Mouse (Mus musculus): ENCODE measurements around the gene Zfp362. TPM values are rescaled to one million over a fixed set of nuclear protein-coding genes. Genes with fewer than 3 reads are reported as not detected.

Zfp362 gene
- total and polyA plus RNA-seq, 2 experiments from 2014 or later = 27.0 to 33.3 TPM

- H3K4me1 ChIP-seq (ENCODE audit: insufficient read depth, low read length) = peaks cover 46% of the 10 kb centered on the region
- H3K36me3 ChIP-seq (ENCODE audit: insufficient read depth, low read length) = peaks cover 2% of the 10 kb centered on the region; the same call in 1 of the 2 replicates
- no peaks in the 10 kb centered on the region for H3K9me3 ChIP-seq (ENCODE audit: low read length)
- no peaks in the 10 kb centered on the region for H3K27me3 ChIP-seq (ENCODE audit: insufficient read depth, low read length)
- no peak for TF ChIP-seq CTCF (IDR thresholded peaks at IDR 0.05)
- DNase-seq (ENCODE audit: low spot score) (no peak), ATAC-seq (ENCODE audit: low FRiP score) (no peak)
- H3K27ac ChIP-seq (ENCODE audit: low read depth, low read length) = peak overlapping the region; percentile 57
- 27% methylated on average over 6 of the region's 6 CpGs for WGBS
- H3K4me2 ChIP-seq (ENCODE audit: low read depth, low read length, poor library complexity, severe bottlenecking) = no peak overlapping the region
- no peak overlapping the region for H3K4me3 ChIP-seq (ENCODE audit: low read depth, low read length)
- no peak overlapping the region for H3K9ac ChIP-seq (replicated peaks; ENCODE audit: low read length, poor library complexity, severe bottlenecking)
These were observed 72.3 kb downstream of the Zfp362 start for GRCm38 (mm10) chr4:128733496-128733895.

GRCm38 (mm10) chr4:128732794-128733193 lies 73.1 kb downstream of the Zfp362 start:
- Histone ChIP-seq H3K4me3 (ENCODE audit: low read depth, low read length) (no peak overlapping the region), H3K9me3 (ENCODE audit: low read length) (no peaks in the 10 kb centered on the region), H3K9ac (replicated peaks; ENCODE audit: low read length, poor library complexity, severe bottlenecking) (no peak overlapping the region; the same call in 1 of the 2 replicates), H3K27me3 (ENCODE audit: insufficient read depth, low read length) (no peaks in the 10 kb centered on the region), H3K4me1 (ENCODE audit: insufficient read depth, low read length) (peaks cover 40% of the 10 kb centered on the region), H3K4me2 (ENCODE audit: low read depth, low read length, poor library complexity, severe bottlenecking) (no peak overlapping the region), H3K27ac (ENCODE audit: low read depth, low read length) (no peak overlapping the region; the same call in 1 of the 2 replicates), H3K36me3 (ENCODE audit: insufficient read depth, low read length) (no peaks in the 10 kb centered on the region)
- ATAC-seq (ENCODE audit: low FRiP score) (no peak), DNase-seq (ENCODE audit: low spot score) (no peak)
- 29% methylated on average over 5 of the region's 5 CpGs for WGBS
- no peak for TF ChIP-seq CTCF (IDR thresholded peaks at IDR 0.05)

GRCm38 (mm10) chr4:128730271-128730670 lies 75.6 kb downstream of the Zfp362 start:
- Histone ChIP-seq H3K9ac (replicated peaks; ENCODE audit: low read length, poor library complexity, severe bottlenecking) (0 out of 2 replicates have a peak overlapping the region, but pooled peaks have one; percentile 20), H3K36me3 (ENCODE audit: insufficient read depth, low read length) (no peaks in the 10 kb centered on the region), H3K27ac (ENCODE audit: low read depth, low read length) (no peak overlapping the region; the same call in 1 of the 2 replicates), H3K9me3 (ENCODE audit: low read length) (no peaks in the 10 kb centered on the region), H3K27me3 (ENCODE audit: insufficient read depth, low read length) (no peaks in the 10 kb centered on the region), H3K4me1 (ENCODE audit: insufficient read depth, low read length) (peaks cover 31% of the 10 kb centered on the region), H3K4me3 (ENCODE audit: low read depth, low read length) (peak overlapping the region; percentile 81; the same call in 1 of the 2 replicates), H3K4me2 (ENCODE audit: low read depth, low read length, poor library complexity, severe bottlenecking) (peak overlapping the region; percentile 83)
- 15% methylated on average over 6 of the region's 6 CpGs for WGBS
- no peak for DNase-seq (ENCODE audit: low spot score)
- no peak for TF ChIP-seq CTCF (IDR thresholded peaks at IDR 0.05)
- ATAC-seq (ENCODE audit: low FRiP score) = no peak

- Histone ChIP-seq H3K36me3 (ENCODE audit: insufficient read depth, low read length) (no peaks in the 10 kb centered on the region), H3K4me1 (ENCODE audit: insufficient read depth, low read length) (peaks cover 27% of the 10 kb centered on the region), H3K27ac (ENCODE audit: low read depth, low read length) (peak overlapping the region; percentile 60), H3K9me3 (ENCODE audit: low read length) (no peaks in the 10 kb centered on the region), H3K27me3 (ENCODE audit: insufficient read depth, low read length) (no peaks in the 10 kb centered on the region), H3K4me3 (ENCODE audit: low read depth, low read length) (peak overlapping the region; percentile 81), H3K4me2 (ENCODE audit: low read depth, low read length, poor library complexity, severe bottlenecking) (peak overlapping the region; percentile 83), H3K9ac (replicated peaks; ENCODE audit: low read length, poor library complexity, severe bottlenecking) (peak overlapping the region; percentile 100)
- WGBS = 9% methylated on average over 5 of the region's 5 CpGs
- DNase-seq (ENCODE audit: low spot score) = no peak
- no peak for TF ChIP-seq CTCF (IDR thresholded peaks at IDR 0.05)
- ATAC-seq (ENCODE audit: low FRiP score) = no peak
These were observed 76.2 kb downstream of the Zfp362 start for GRCm38 (mm10) chr4:128729709-128730037.

GRCm38 (mm10) chr4:128729033-128729708 lies 76.7 kb downstream of the Zfp362 start:
- H3K27ac ChIP-seq (ENCODE audit: low read depth, low read length) = peak overlapping the region; percentile 60
- no peaks in the 10 kb centered on the region for H3K9me3 ChIP-seq (ENCODE audit: low read length)
- H3K27me3 ChIP-seq (ENCODE audit: insufficient read depth, low read length) = no peaks in the 10 kb centered on the region
- peak overlapping the region; percentile 83 for H3K4me2 ChIP-seq (ENCODE audit: low read depth, low read length, poor library complexity, severe bottlenecking)
- TF ChIP-seq CTCF (IDR thresholded peaks at IDR 0.05) = no peak
- 4% methylated on average over 15 of the region's 15 CpGs for WGBS
- H3K4me3 ChIP-seq (ENCODE audit: low read depth, low read length) = peak overlapping the region; percentile 81
- peak overlapping the region; percentile 100 for H3K9ac ChIP-seq (replicated peaks; ENCODE audit: low read length, poor library complexity, severe bottlenecking)
- ATAC-seq (ENCODE audit: low FRiP score) (no peak), DNase-seq (ENCODE audit: low spot score) (peak; percentile 67)
- H3K36me3 ChIP-seq (ENCODE audit: insufficient read depth, low read length) = no peaks in the 10 kb centered on the region
- H3K4me1 ChIP-seq (ENCODE audit: insufficient read depth, low read length) = peaks cover 22% of the 10 kb centered on the region

- no peak for DNase-seq (ENCODE audit: low spot score)
- Histone ChIP-seq H3K4me3 (ENCODE audit: low read depth, low read length) (peak overlapping the region; percentile 81), H3K36me3 (ENCODE audit: insufficient read depth, low read length) (no peaks in the 10 kb centered on the region), H3K9me3 (ENCODE audit: low read length) (no peaks in the 10 kb centered on the region), H3K4me2 (ENCODE audit: low read depth, low read length, poor library complexity, severe bottlenecking) (peak overlapping the region; percentile 83), H3K9ac (replicated peaks; ENCODE audit: low read length, poor library complexity, severe bottlenecking) (peak overlapping the region; percentile 100), H3K27ac (ENCODE audit: low read depth, low read length) (peak overlapping the region; percentile 98), H3K4me1 (ENCODE audit: insufficient read depth, low read length) (peaks cover 15% of the 10 kb centered on the region; the same call in 1 of the 2 replicates), H3K27me3 (ENCODE audit: insufficient read depth, low read length) (no peaks in the 10 kb centered on the region)
- no peak for ATAC-seq (ENCODE audit: low FRiP score)
- WGBS = 0% methylated on average over 5 of the region's 5 CpGs
- no peak for TF ChIP-seq CTCF (IDR thresholded peaks at IDR 0.05)
These were observed 77.4 kb downstream of the Zfp362 start for GRCm38 (mm10) chr4:128728431-128728851.
